Mouse (Mus musculus): Measurements from ENCODE around the gene Olfr1056.
"Not testable (repeated sequence)": the region's sequence is repeated elsewhere in the genome, so short reads cannot be mapped to it uniquely, and the experiment has no call there.

Gene Olfr1056

GRCm38 (mm10) chr2:86362369-86362768 lies at the start of gene Olfr1056:
TSS of gene Olfr1056 (minus strand) at chr2:86362469.
- no peak for DNase-seq

- DNase-seq = no peak
Observed at GRCm38 (mm10) chr2:86395114-86395513, 32.8 kb upstream of the Olfr1056 start.

- DNase-seq = not testable (repeated sequence)
Observed at GRCm38 (mm10) chr2:86388461-86388860, 26.2 kb upstream of the Olfr1056 start, which contains the start of gene Olfr1058. TSS of gene Olfr1058 (minus strand) at chr2:86388561.

GRCm38 (mm10) chr2:86378293-86378692 lies 16.0 kb upstream of the Olfr1056 start, which contains the start of gene Olfr1057:
TSS of gene Olfr1057 (minus strand) at chr2:86378393.
- no peak for DNase-seq

GRCm38 (mm10) chr2:86366342-86366741 lies 4.1 kb upstream of the Olfr1056 start:
- DNase-seq = not testable (repeated sequence)

GRCm38 (mm10) chr2:86351751-86352150 lies 10.5 kb downstream of the Olfr1056 start:
- DNase-seq = not testable (repeated sequence)

- no peak for DNase-seq
Observed at GRCm38 (mm10) chr2:86350184-86350583, 12.1 kb downstream of the Olfr1056 start, which contains the start of gene Olfr1055. TSS of gene Olfr1055 (minus strand) at chr2:86350284.

GRCm38 (mm10) chr2:86335333-86335732 lies 26.9 kb downstream of the Olfr1056 start, which contains the start of gene Olfr1054:
TSS of gene Olfr1054 (minus strand) at chr2:86335433.
- DNase-seq = no peak

GRCm38 (mm10) chr2:86315184-86315583 lies 47.1 kb downstream of the Olfr1056 start, which contains the start of gene Olfr1053:
TSS of gene Olfr1053 (minus strand) at chr2:86315284.
- DNase-seq = no peak

Measured in thymus, postnatal 14 days (tissue).